Mouse (Mus musculus): ENCODE measurements at regions not wholly inside any gene's neighbourhood (a gene's known extent, or its start where the extent isn't known, plus 50 kb on each side); places are given as distances from the start of the nearest gene placed in this dataset.
A peak's percentile ranks its signal among the peaks of the same experiment; 100 is the strongest.

GRCm38 (mm10) chr16:54440932-54441331 is 856.9 kb downstream of the Zpld1 start:
- DNase-seq (ENCODE audit: low spot score in 2 of 2) = no peak

DNA sequence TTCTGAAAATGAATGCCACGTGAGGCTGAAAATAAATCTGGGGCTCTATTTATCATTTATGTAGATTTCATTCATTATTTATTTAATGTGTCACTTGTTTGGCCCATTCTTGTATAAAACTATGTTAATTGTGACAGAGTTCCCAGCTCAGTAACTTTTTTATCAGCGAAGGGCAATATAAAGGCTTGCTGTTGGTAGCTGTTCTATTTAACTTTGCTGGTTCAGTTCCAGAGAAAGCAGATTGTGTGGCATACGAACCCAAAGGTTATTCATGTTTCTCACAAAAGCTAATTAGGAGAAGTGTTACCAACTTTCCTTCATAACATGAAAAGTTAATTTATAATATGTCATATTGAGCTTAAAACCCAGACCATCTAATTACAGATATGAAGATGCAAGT is 891.1 kb downstream of the Zpld1 start:
- DNase-seq (ENCODE audit: low spot score in 2 of 2) = no peak

GRCm38 (mm10) chr16:54384019-54384418 is 913.8 kb downstream of the Zpld1 start:
- DNase-seq (ENCODE audit: low spot score in 2 of 2) = peak; percentile 29 to 38

GRCm38 (mm10) chr16:54374990-54375389 is 922.8 kb downstream of the Zpld1 start:
- no peak for DNase-seq (ENCODE audit: low spot score in 2 of 2)

DNA sequence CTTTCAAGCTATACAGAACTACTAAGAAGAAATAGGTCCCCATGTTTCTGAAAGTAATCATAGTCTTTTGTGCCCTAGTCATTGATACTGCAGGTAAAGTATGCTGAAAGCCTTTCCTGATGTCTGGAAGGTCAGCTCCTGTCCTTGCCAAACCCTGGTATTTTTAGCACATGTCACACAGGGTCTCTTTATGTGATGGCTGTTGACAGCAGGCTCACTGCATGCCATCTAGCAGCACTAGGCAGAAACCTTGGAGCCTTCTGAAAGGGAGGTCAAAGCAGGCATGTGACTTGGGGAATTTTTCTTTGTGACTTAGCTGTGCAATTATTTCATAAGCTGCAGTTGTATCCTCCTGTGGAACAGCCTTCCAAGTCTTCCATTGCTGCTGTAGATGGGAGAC is 943.4 kb downstream of the Zpld1 start:
- DNase-seq (ENCODE audit: low spot score in 2 of 2) = no peak

DNA sequence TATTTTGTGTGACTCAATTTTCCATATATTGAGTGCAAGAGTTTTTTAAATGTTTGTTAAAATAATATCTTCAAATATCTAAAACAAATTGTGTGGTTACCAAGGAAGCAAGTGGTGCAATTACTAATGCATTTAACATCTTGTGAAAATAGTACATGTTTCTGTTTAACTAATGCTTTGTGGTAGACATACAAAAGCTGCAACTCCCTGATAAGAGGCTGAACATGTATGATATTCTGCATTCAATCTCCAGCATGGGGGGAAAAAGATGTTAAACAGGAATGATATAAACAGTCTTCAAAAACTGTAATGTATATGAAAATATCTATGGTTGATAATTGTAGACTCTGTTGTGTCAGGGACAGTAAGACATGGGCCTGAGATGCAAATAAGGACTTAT is 949.0 kb downstream of the Zpld1 start:
- DNase-seq (ENCODE audit: low spot score in 2 of 2) = no peak

DNA sequence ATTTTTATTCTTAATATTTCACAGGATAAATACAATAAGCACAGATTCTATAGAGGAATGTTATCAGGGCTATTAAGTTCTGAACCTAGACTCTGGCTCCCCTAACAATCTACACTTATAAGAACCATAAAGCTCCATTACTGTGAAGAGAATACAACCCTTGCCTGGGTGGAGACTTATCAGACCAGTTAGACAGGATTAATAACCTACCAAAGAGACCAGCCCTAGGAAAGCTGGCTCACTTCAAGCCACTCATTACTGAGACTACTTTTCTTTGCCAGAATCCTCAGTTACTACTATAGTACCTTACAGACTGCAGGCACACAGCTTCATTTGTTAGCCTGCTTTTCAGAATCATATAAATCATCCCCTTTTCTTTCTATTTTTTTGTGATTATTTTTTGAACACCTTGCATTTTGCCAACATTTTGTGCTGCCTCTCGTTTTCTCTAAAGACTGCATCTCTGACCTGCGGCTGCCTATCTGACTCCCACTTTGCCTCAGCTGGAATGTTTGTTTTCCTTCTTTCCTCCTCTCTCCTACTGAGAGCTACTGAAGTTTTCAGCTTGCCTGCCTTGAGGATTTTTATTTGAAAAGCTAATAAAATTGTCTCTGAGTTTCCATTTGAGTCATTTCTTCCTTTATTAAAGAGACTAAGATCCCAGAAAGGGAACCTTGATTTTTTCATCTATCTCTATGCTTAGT is 951.5 kb downstream of the Zpld1 start:
- DNase-seq (ENCODE audit: low spot score in 2 of 2) = no peak
